In genomic region chr1:91030383-91030782, GRCm38 (mm10) we compare ENCODE assay signal across 15 mouse cellular contexts.
"Had no signal": no experiment of that assay in that cellular context is flagged by ENCODE, and none has a peak within 500 bp of the region (broad histone marks: within the 10 kb centered on the region; RNA-seq: fewer than 3 reads in every experiment).

No protein-coding gene starts in this region.

- ATAC-seq: liver, postnatal 0 days; lung, postnatal 0 days; midbrain, embryonic 13.5 days; midbrain, embryonic 16.5 days had no signal

- H3K27me3 ChIP-seq: limb, embryonic 12.5 days; limb, embryonic 15.5 days; midbrain, embryonic 13.5 days had no signal

- H3K9me3 ChIP-seq: limb, embryonic 15.5 days had no signal

- H3K36me3 ChIP-seq: limb, embryonic 12.5 days; limb, embryonic 15.5 days; midbrain, embryonic 13.5 days had no signal

- H3K4me3 ChIP-seq: limb, embryonic 12.5 days; limb, embryonic 15.5 days; midbrain, embryonic 13.5 days had no signal

- H3K4me2 ChIP-seq: limb, embryonic 12.5 days; limb, embryonic 15.5 days; liver, embryonic 11.5 days; lung, embryonic 14.5 days; midbrain, embryonic 13.5 days had no signal

- DNase-seq: kidney, postnatal 14 days; kidney, postnatal 4 days; left cerebral cortex, postnatal 4 days; liver, postnatal 0 days; lung, embryonic 14.5 days; thymus, adult 18-20 months; thymus, postnatal 36 days had no signal

- H3K27ac ChIP-seq: limb, embryonic 12.5 days; limb, embryonic 15.5 days; liver, embryonic 14.5 days; macrophage; midbrain, embryonic 13.5 days had no signal

- H3K4me1 ChIP-seq: limb, embryonic 12.5 days; limb, embryonic 15.5 days; midbrain, embryonic 13.5 days had no signal

- H3K9ac ChIP-seq: limb, embryonic 12.5 days; limb, embryonic 15.5 days; liver, embryonic 14.5 days; liver, postnatal 0 days; lung, embryonic 14.5 days; midbrain, embryonic 13.5 days had no signal
